Mouse (Mus musculus) E14TG2a.4 (cell line): ENCODE data around the gene Myo3b.

Experiments
- CTCF ChIP-seq: conservative IDR thresholded peaks from 2 replicates; pipeline ENCODE4 v1.5.1; 2014; ENCODE audit warnings: low read length
- NANOG ChIP-seq: IDR thresholded peaks from 2 replicates; pipeline ENCODE4 v1.6.1; 2014; ENCODE audit warnings: borderline replicate concordance, low read length, mixed read lengths

- TF ChIP-seq CTCF (no peak), NANOG (no peak)
Observed at GRCm38 (mm10) chr2:70166231-70166630, 127.3 kb downstream of the Myo3b start.
